In the genomic region with DNA sequence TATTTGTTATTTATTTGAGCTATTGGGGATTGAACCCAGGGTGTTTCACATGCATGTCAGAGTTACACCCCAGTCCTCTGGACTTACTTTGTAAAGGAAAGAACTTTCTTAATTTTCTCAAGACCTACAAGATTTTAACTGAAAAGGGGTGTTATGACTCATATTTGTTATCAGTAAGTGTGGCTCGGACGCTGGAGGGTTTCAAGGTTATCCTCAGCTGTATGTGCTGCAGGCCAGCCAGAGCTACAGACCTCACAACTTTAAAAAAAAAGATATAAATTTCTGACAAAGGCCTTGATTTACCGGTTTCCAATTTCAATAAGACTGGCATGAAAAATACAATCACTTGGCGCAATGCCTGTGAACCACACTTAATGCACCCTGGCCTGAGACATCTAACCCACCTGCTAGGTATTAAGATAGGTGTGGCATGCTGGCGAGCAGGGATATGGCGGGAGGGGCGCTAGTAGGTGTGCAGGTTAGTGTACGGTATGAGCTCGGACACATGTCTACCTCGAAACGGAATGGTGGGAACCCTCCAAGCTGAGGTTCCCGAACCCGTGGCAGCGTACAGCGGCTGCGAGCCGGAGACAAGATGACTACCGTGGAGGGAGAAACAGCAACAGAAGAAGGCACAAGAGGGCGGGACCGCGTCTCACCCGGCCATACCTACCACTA, we compare ENCODE assay signal across 8 mouse cellular contexts. TPM values are rescaled to one million over a fixed set of nuclear protein-coding genes. Genes with fewer than 3 reads are reported as not detected.
A peak's percentile ranks its signal among the peaks of the same experiment; 100 is the strongest.
DNase-seq lines count a peak whose midpoint lies in the region; ATAC-seq lines count a peak whose summit lies in the region.

No protein-coding gene starts in this region.

- H3K9me3 ChIP-seq in limb, embryonic 11.5 days (ENCODE audit: control insufficient read depth, low read length): no peaks in the 10 kb centered on the region
- no peaks in the 10 kb centered on the region for H3K9me3 ChIP-seq in stomach, embryonic 14.5 days (ENCODE audit: control insufficient read depth, low read depth, low read length)

- H3K4me3 ChIP-seq in limb, embryonic 11.5 days (ENCODE audit: low read depth, low read length): peak overlapping the region; percentile 64
- peak overlapping the region; percentile 63 for H3K4me3 ChIP-seq in stomach, embryonic 14.5 days (ENCODE audit: low read depth, low read length)

- 4% methylated on average over 22 of the region's 22 CpGs for WGBS in limb, embryonic 11.5 days
- WGBS in stomach, embryonic 14.5 days: under 1% methylated on average over 22 of the region's 22 CpGs

- H3K4me2 ChIP-seq in limb, embryonic 11.5 days (ENCODE audit: low read depth, severe bottlenecking): peak overlapping the region; percentile 74
- H3K4me2 ChIP-seq in stomach, embryonic 14.5 days (replicated peaks; ENCODE audit: low read depth, low read length): peak overlapping the region; percentile 57

- H3K4me1 ChIP-seq in limb, embryonic 11.5 days (ENCODE audit: control insufficient read depth, insufficient read depth, low read length): no peaks in the 10 kb centered on the region
- H3K4me1 ChIP-seq in stomach, embryonic 14.5 days (ENCODE audit: control insufficient read depth, insufficient read depth, low read length): no peaks in the 10 kb centered on the region; the same call in 1 of the 2 replicates

- ATAC-seq in limb, embryonic 11.5 days (ENCODE audit: insufficient number of reproducible peaks, low FRiP score, low TSS enrichment, low read depth): peak; percentile 59
- peak; percentile 42 for ATAC-seq in stomach, embryonic 14.5 days (ENCODE audit: insufficient number of reproducible peaks, insufficient read depth, low FRiP score, low read depth)

- peak overlapping the region; percentile 85 for H3K27ac ChIP-seq in limb, embryonic 11.5 days (replicated peaks; ENCODE audit: low read depth, low read length)
- H3K27ac ChIP-seq in stomach, embryonic 14.5 days (ENCODE audit: low read length): peak overlapping the region; percentile 87

- peak overlapping the region; percentile 76 for H3K9ac ChIP-seq in limb, embryonic 11.5 days (ENCODE audit: low read length)
- peak overlapping the region; percentile 56 for H3K9ac ChIP-seq in stomach, embryonic 14.5 days (replicated peaks; ENCODE audit: low read depth, low read length)

- no peaks in the 10 kb centered on the region for H3K36me3 ChIP-seq in limb, embryonic 11.5 days (ENCODE audit: control insufficient read depth, insufficient read depth, low read length)
- H3K36me3 ChIP-seq in stomach, embryonic 14.5 days (ENCODE audit: control insufficient read depth, insufficient read depth, low read length): peaks cover 3% of the 10 kb centered on the region; the same call in 1 of the 2 replicates

- DNase-seq in adrenal gland, postnatal 36 days: peak; percentile 29 to 49
- DNase-seq in adrenal gland, adult 18-20 months (ENCODE audit: low spot score in 2 of 2): no peak
- DNase-seq in ovary, adult 18-20 months (ENCODE audit: low spot score): peak; percentile 32
- no peak for DNase-seq in ovary, postnatal 14 days (ENCODE audit: low spot score)
- DNase-seq in limb, embryonic 11.5 days (ENCODE audit: low spot score): no peak
- no peak for DNase-seq in cerebellum, postnatal 25 days
- DNase-seq in frontal cortex, postnatal 25 days (ENCODE audit: low spot score in 2 of 2): no peak

- H3K27me3 ChIP-seq in limb, embryonic 11.5 days (ENCODE audit: control insufficient read depth, insufficient read depth, low read length): no peaks in the 10 kb centered on the region
- no peaks in the 10 kb centered on the region for H3K27me3 ChIP-seq in stomach, embryonic 14.5 days (ENCODE audit: control insufficient read depth, insufficient read depth, low read length)

RNA-seq across cellular contexts. Expression of a gene that starts 0.5 kb away (rescaled TPM):
- total RNA-seq in adrenal gland, postnatal 36 days (2021): 10 to 100 TPM in 1 of 2 experiments, 1 to 10 TPM in 1; 6.8 to 11.9 TPM
- 1 to 10 TPM; 4.9 to 7.1 TPM for total RNA-seq in adrenal gland, adult 18-20 months (2021)
- polyA plus RNA-seq in limb, embryonic 11.5 days (2014; fragmentation: Nextera tagmentation; extraction: Ambion mirVana): 6.8 and 8.4 TPM in 2 replicates
- polyA plus RNA-seq in stomach, embryonic 14.5 days (2014; fragmentation: Nextera tagmentation; extraction: Ambion mirVana): 9.0 and 9.2 TPM in 2 replicates

RNA-seq across cellular contexts. Expression of a gene that starts 28.9 kb away (rescaled TPM):
- 10 to 100 TPM; 36.4 to 37.6 TPM for total RNA-seq in adrenal gland, postnatal 36 days (2021)
- total RNA-seq in adrenal gland, adult 18-20 months (2021): 10 to 100 TPM; 13.4 to 48.5 TPM
- polyA plus RNA-seq in limb, embryonic 11.5 days (2014; fragmentation: Nextera tagmentation; extraction: Ambion mirVana): 4.3 and 5.5 TPM in 2 replicates
- 24.2 and 27.7 TPM in 2 replicates for polyA plus RNA-seq in stomach, embryonic 14.5 days (2014; fragmentation: Nextera tagmentation; extraction: Ambion mirVana)

Comparison
In these comparisons a context has a peak if more than half of its experiments do, and no peak if none do; other contexts are left out.
1. DNase-seq: peak in adrenal gland, postnatal 36 days (2 of 2) and ovary, adult 18-20 months (single experiment); none in adrenal gland, adult 18-20 months (0 of 2), ovary, postnatal 14 days (single experiment), limb, embryonic 11.5 days (single experiment), cerebellum, postnatal 25 days (0 of 2) and frontal cortex, postnatal 25 days (0 of 2).